Mouse (Mus musculus): ENCODE data around the gene Gm3187. TPM values are rescaled to one million over a fixed set of nuclear protein-coding genes. Genes with fewer than 3 reads are reported as not detected.
"Not testable (repeated sequence)": the region's sequence is repeated elsewhere in the genome, so short reads cannot be mapped to it uniquely, and the experiment has no call there.

The Gm3187 gene
- polyA plus RNA-seq (2015; fragmentation: Nextera tagmentation; extraction: Ambion mirVana): 0.09 TPM in 1 of 2 replicates, not detected in the other

GRCm38 (mm10) chr14:5483907-5484306, at the start of gene Gm3187:
TSS of gene Gm3187 (plus strand) at chr14:5484207.
- H3K27me3 ChIP-seq; ATAC-seq (ENCODE audit: low FRiP score, low read depth); H3K4me3 ChIP-seq; H3K36me3 ChIP-seq; H3K27ac ChIP-seq (replicated peaks); H3K4me2 ChIP-seq; H3K9ac ChIP-seq; H3K9me3 ChIP-seq; H3K4me1 ChIP-seq (replicated peaks): not testable (repeated sequence)
- WGBS: 87% methylated on average over 4 of the region's 5 CpGs

- H3K4me2 ChIP-seq; ATAC-seq (ENCODE audit: low FRiP score, low read depth); H3K27ac ChIP-seq (replicated peaks); H3K4me3 ChIP-seq; H3K9ac ChIP-seq; H3K27me3 ChIP-seq; H3K4me1 ChIP-seq (replicated peaks); H3K36me3 ChIP-seq; H3K9me3 ChIP-seq: not testable (repeated sequence)
- WGBS: no CpG with 5 or more reads among the region's 3 CpGs
Observed at GRCm38 (mm10) chr14:5455367-5455766, 28.6 kb upstream of the Gm3187 start, which contains the start of gene Gm3194. TSS of gene Gm3194 (minus strand) at chr14:5455467.

GRCm38 (mm10) chr14:5460469-5460868, 23.5 kb upstream of the Gm3187 start:
- not testable (repeated sequence) for H3K4me1 ChIP-seq (replicated peaks); H3K36me3 ChIP-seq; H3K9me3 ChIP-seq; H3K27ac ChIP-seq (replicated peaks); H3K27me3 ChIP-seq; H3K9ac ChIP-seq; H3K4me2 ChIP-seq; H3K4me3 ChIP-seq
- ATAC-seq (ENCODE audit: low FRiP score, low read depth): peak; percentile 54; the same call in 1 of the 2 replicates
- WGBS: no CpG with 5 or more reads among the region's 19 CpGs

- H3K36me3 ChIP-seq; ATAC-seq (ENCODE audit: low FRiP score, low read depth); H3K4me1 ChIP-seq (replicated peaks); H3K4me2 ChIP-seq; H3K9me3 ChIP-seq; H3K9ac ChIP-seq; H3K4me3 ChIP-seq; H3K27me3 ChIP-seq; H3K27ac ChIP-seq (replicated peaks): not testable (repeated sequence)
- WGBS: no CpG with 5 or more reads among the region's 3 CpGs
Observed at GRCm38 (mm10) chr14:5477730-5478129, 6.3 kb upstream of the Gm3187 start, which contains the start of gene Gm8246. TSS of gene Gm8246 (minus strand) at chr14:5477830.

GRCm38 (mm10) chr14:5501374-5501773, 17.4 kb downstream of the Gm3187 start, which contains the start of gene Gm3488:
TSS of gene Gm3488 (plus strand) at chr14:5501674.
- not testable (repeated sequence) for H3K36me3 ChIP-seq; H3K27ac ChIP-seq (replicated peaks); H3K27me3 ChIP-seq; H3K4me1 ChIP-seq (replicated peaks); ATAC-seq (ENCODE audit: low FRiP score, low read depth); H3K9me3 ChIP-seq; H3K4me2 ChIP-seq; H3K9ac ChIP-seq; H3K4me3 ChIP-seq
- WGBS: no CpG with 5 or more reads among the region's 35 CpGs

- no CpG with 5 or more reads among the region's 2 CpGs for WGBS
- not testable (repeated sequence) for H3K27ac ChIP-seq (replicated peaks); H3K4me1 ChIP-seq (replicated peaks); H3K9me3 ChIP-seq; ATAC-seq (ENCODE audit: low FRiP score, low read depth); H3K9ac ChIP-seq; H3K36me3 ChIP-seq; H3K4me2 ChIP-seq; H3K27me3 ChIP-seq; H3K4me3 ChIP-seq
Observed at GRCm38 (mm10) chr14:5538196-5538595, 54.2 kb downstream of the Gm3187 start, which contains the start of gene Gm3532. TSS of gene Gm3532 (plus strand) at chr14:5538496.

Other genes starting within 250 kb of the Gm3187 start
- 0.14 TPM in 1 of 2 replicates, not detected in the other for gene Gm3526, start 223.6 kb upstream of the Gm3187 start, polyA plus RNA-seq (2015; fragmentation: Nextera tagmentation; extraction: Ambion mirVana)
- not detected in 2 replicates for gene Gm3542, start 149.3 kb upstream of the Gm3187 start, polyA plus RNA-seq (2015; fragmentation: Nextera tagmentation; extraction: Ambion mirVana)
- gene Gm3500, start 95.2 kb upstream of the Gm3187 start, polyA plus RNA-seq (2015; fragmentation: Nextera tagmentation; extraction: Ambion mirVana): 1.3 and 2.3 TPM in 2 replicates
- gene Gm3194, start 28.7 kb upstream of the Gm3187 start, polyA plus RNA-seq (2015; fragmentation: Nextera tagmentation; extraction: Ambion mirVana): 2.7 and 3.6 TPM in 2 replicates
- gene Gm8246, start 6.4 kb upstream of the Gm3187 start, polyA plus RNA-seq (2015; fragmentation: Nextera tagmentation; extraction: Ambion mirVana): not detected in 2 replicates
- gene Gm3488, start 17.5 kb downstream of the Gm3187 start, polyA plus RNA-seq (2015; fragmentation: Nextera tagmentation; extraction: Ambion mirVana): 14.6 and 15.9 TPM in 2 replicates
- 0.17 TPM in 1 of 2 replicates, not detected in the other for gene Gm3532, start 54.3 kb downstream of the Gm3187 start, polyA plus RNA-seq (2015; fragmentation: Nextera tagmentation; extraction: Ambion mirVana)
- not detected in 2 replicates for gene Gm8265, start 148.8 kb downstream of the Gm3187 start, polyA plus RNA-seq (2015; fragmentation: Nextera tagmentation; extraction: Ambion mirVana)
- gene Gm9603, start 203.2 kb downstream of the Gm3187 start, polyA plus RNA-seq (2015; fragmentation: Nextera tagmentation; extraction: Ambion mirVana): not detected in 2 replicates

All from hindbrain, embryonic 15.5 days (tissue).